Mouse (Mus musculus) kidney, adult 2 months (tissue): ENCODE measurements around the gene Large2.

Source experiments
- CTCF ChIP-seq: fragments of 200-500 bp; conservative IDR thresholded peaks from 2 replicates; pipeline ENCODE4 v1.5.1; 2011; ENCODE audit warnings: low read depth, mild to moderate bottlenecking, control low read depth, low read length, moderate library complexity, mixed read lengths; ENCODE audit not compliant: insufficient read depth, insufficient read length
- POLR2A ChIP-seq: fragments of 200-500 bp; IDR thresholded peaks from one replicate; pipeline ENCODE4 v1.6.1; 2011; ENCODE audit warnings: low read depth, low read length, control low read depth

DNA sequence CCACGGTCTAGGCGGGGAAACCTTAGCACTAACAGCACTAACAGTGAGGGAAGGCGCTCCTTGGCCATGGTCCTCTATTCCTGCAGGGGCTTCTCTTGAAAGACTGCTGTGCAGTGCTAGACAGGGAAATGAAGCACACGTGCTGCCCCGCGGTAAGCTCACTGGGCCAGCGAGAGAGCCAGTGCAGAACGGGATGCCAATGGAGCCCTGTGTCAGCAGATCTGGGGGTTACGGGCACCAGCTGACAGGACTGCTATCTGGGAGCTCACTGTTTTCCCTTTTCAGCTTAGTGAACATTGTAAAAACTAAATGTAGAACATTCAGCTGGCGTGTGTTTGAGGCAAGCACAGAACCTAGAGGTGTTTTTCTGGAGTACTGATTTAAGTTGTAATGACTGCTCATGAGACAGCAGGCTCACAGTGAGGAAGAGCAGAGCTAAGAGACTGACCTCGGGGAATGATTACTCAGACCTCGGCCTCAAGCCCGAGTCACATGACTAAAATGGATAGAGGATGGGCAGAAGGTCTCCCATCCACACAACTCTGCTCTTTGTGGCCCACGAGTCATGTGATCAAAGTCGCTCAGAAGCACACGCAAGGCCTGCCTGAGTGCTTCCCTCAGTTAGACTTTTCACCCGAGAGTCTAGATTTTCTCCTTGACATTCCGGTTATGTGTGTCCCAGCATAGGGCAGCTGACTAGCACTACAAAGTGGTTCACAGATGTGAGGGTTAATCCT is 33.8 kb upstream of the Large2 start:
- no peak for TF ChIP-seq CTCF
- no peak for TF ChIP-seq POLR2A
